Mouse (Mus musculus): Measurements from ENCODE around the gene Gm47955.
"Not testable (repeated sequence)": the region's sequence is repeated elsewhere in the genome, so short reads cannot be mapped to it uniquely, and the experiment has no call there.

DNA sequence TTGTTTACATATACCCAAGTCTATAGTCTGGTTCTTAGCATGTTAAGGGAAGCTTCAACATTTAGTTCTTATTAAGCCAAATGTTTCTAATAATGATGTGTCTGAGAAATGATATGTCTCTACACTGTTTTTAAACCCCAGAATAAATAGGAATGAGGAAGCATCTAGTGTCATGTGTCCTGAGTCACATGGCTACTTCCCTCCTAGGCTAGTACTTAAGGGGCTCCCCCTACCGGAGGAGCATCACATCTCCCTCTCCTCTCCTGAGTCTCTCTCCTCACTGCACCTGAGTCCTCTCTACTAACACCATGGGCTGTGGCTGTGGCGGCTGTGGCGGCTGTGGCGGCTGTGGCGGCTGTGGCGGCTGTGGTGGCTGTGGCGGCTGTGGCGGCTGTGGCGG is 40.2 kb downstream of the Gm47955 start, which contains the start of gene Gm47959:
- TF ChIP-seq POLR2A (IDR thresholded peaks at IDR 0.05; ENCODE audit: borderline replicate concordance, extremely low read depth, insufficient read depth, insufficient read length, poor library complexity, severe bottlenecking); CTCF (IDR thresholded peaks at IDR 0.05; ENCODE audit: borderline replicate concordance, extremely low read depth, insufficient read depth, insufficient read length): not testable (repeated sequence)
